Mouse (Mus musculus): ENCODE measurements around the gene Sae1. TPM values are rescaled to one million over a fixed set of nuclear protein-coding genes. Genes with fewer than 3 reads are reported as not detected.

Gene Sae1
- polyA plus RNA-seq, 1 experiment from 2014 or later: 240 TPM

DNA sequence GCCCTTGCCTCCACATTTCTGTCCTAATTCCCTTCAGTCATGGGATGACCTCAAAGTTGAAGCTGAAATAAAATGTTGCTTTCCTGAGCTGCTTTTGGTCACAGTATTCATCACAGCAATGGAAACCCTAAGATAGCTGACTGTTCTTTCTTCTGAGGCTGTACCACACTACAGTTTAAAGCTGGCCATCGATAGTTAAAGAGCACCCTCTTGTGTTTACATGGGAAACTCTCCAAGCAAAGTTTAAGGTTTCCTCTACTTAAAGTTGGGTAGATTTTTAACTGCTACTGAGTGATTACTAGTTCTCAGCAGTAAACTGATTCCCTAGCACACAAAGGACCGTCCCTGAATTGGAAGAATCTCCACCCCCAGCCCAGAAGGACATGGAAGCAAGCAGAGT lies 13.9 kb downstream of the Sae1 start:
- 78% methylated on average over 2 of the region's 2 CpGs for WGBS
- H3K9me3 ChIP-seq (ENCODE audit: control insufficient read depth, low read length): no peaks in the 10 kb centered on the region
- no peak overlapping the region for H3K9ac ChIP-seq (replicated peaks; ENCODE audit: low read length)
- H3K4me3 ChIP-seq (replicated peaks; ENCODE audit: low read depth, low read length): no peak overlapping the region
- H3K27ac ChIP-seq (replicated peaks; ENCODE audit: low read depth, low read length): no peak overlapping the region
- no peaks in the 10 kb centered on the region; the same call in 1 of the 2 replicates for H3K27me3 ChIP-seq (ENCODE audit: control insufficient read depth, insufficient read depth, low read length)
- no peak overlapping the region for H3K4me2 ChIP-seq (ENCODE audit: low read length)
- H3K4me1 ChIP-seq (ENCODE audit: control insufficient read depth, insufficient read depth, low read length): no peaks in the 10 kb centered on the region
- ATAC-seq (ENCODE audit: low FRiP score, low TSS enrichment) (no peak), DNase-seq (peak; percentile 59)
- H3K36me3 ChIP-seq (ENCODE audit: control insufficient read depth, insufficient read depth, low read length): peaks cover 67% of the 10 kb centered on the region

DNA sequence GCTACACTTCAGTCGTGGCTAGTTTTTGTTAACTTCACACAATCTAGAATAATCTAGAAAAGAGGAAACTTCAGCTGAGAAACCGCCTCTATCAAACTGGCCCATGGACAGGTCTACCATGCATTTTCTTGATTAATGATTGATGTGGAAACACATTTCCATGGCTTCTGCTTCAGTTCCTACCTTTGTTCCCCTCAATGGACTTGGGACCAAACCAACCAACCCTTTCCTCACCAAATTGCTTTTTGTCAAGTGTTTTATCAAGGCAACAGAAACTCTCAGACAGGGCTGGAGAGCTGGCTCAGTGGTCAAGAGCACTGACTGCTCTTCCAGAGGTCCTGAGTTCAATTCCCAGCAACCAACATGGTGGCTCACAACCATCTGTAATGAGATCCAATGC lies 17.0 kb downstream of the Sae1 start:
- ATAC-seq (ENCODE audit: low FRiP score, low TSS enrichment): no peak
- 96% methylated on average over 2 of the region's 2 CpGs for WGBS
- no peak overlapping the region for H3K27ac ChIP-seq (replicated peaks; ENCODE audit: low read depth, low read length)
- no peaks in the 10 kb centered on the region; the same call in 1 of the 2 replicates for H3K27me3 ChIP-seq (ENCODE audit: control insufficient read depth, insufficient read depth, low read length)
- DNase-seq: no peak
- H3K36me3 ChIP-seq (ENCODE audit: control insufficient read depth, insufficient read depth, low read length): peaks cover 66% of the 10 kb centered on the region
- no peaks in the 10 kb centered on the region for H3K9me3 ChIP-seq (ENCODE audit: control insufficient read depth, low read length)
- no peak overlapping the region for H3K4me3 ChIP-seq (replicated peaks; ENCODE audit: low read depth, low read length)
- H3K4me1 ChIP-seq (ENCODE audit: control insufficient read depth, insufficient read depth, low read length): no peaks in the 10 kb centered on the region
- no peak overlapping the region for H3K9ac ChIP-seq (replicated peaks; ENCODE audit: low read length)
- no peak overlapping the region for H3K4me2 ChIP-seq (ENCODE audit: low read length)

DNA sequence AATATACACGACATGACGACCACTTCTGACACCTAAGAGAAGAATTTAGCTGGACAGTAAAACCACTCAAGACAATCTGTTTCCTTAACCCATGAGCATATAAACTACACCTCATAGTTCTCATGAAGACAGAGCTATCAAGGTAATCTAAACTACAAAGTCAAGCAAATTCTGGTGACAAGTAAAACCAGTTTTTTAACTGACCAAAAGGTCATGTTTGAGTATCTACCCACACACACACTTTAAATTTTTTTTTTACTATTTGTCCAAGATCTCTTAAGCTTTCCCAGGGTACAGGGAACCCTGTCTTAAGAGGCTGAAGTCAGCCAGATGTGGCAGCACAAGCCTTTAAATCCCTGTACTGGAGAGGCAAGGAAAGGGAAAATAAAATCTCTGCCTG lies 18.8 kb downstream of the Sae1 start:
- Histone ChIP-seq H3K27me3 (ENCODE audit: control insufficient read depth, insufficient read depth, low read length) (no peaks in the 10 kb centered on the region; the same call in 1 of the 2 replicates), H3K4me3 (replicated peaks; ENCODE audit: low read depth, low read length) (no peak overlapping the region), H3K4me2 (ENCODE audit: low read length) (no peak overlapping the region), H3K9me3 (ENCODE audit: control insufficient read depth, low read length) (no peaks in the 10 kb centered on the region), H3K36me3 (ENCODE audit: control insufficient read depth, insufficient read depth, low read length) (peaks cover 68% of the 10 kb centered on the region), H3K9ac (replicated peaks; ENCODE audit: low read length) (no peak overlapping the region), H3K27ac (replicated peaks; ENCODE audit: low read depth, low read length) (no peak overlapping the region), H3K4me1 (ENCODE audit: control insufficient read depth, insufficient read depth, low read length) (peaks cover 5% of the 10 kb centered on the region; the same call in 1 of the 2 replicates)
- DNase-seq: no peak
- 99% methylated on average over 2 of the region's 2 CpGs for whole genome bisulfite sequencing
- ATAC-seq (ENCODE audit: low FRiP score, low TSS enrichment): no peak

DNA sequence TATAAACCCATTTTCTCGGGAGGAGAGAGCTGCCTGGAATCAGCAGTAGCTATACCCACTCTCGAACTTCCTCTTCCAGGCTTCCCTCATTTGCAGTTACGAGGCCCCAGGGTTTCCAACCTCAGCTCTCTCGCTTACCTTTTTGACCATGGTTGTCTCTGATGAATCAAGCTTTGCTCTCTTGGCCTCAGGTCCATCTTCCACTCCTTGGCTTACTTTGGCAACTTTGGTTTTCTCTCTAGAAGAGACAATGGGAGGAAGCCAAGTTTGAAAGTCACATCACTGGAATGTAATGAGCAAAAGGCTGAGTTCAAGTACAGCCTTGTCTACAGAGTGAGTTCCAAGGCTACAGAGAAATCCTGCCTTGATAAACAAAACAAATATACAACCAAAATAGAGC lies 20.9 kb downstream of the Sae1 start:
- Histone ChIP-seq H3K27me3 (ENCODE audit: control insufficient read depth, insufficient read depth, low read length) (no peaks in the 10 kb centered on the region; the same call in 1 of the 2 replicates), H3K9ac (replicated peaks; ENCODE audit: low read length) (no peak overlapping the region), H3K36me3 (ENCODE audit: control insufficient read depth, insufficient read depth, low read length) (peaks cover 77% of the 10 kb centered on the region), H3K9me3 (ENCODE audit: control insufficient read depth, low read length) (no peaks in the 10 kb centered on the region), H3K4me1 (ENCODE audit: control insufficient read depth, insufficient read depth, low read length) (peaks cover 5% of the 10 kb centered on the region; the same call in 1 of the 2 replicates), H3K27ac (replicated peaks; ENCODE audit: low read depth, low read length) (no peak overlapping the region), H3K4me3 (replicated peaks; ENCODE audit: low read depth, low read length) (no peak overlapping the region), H3K4me2 (ENCODE audit: low read length) (no peak overlapping the region)
- WGBS: 91% methylated on average over 4 of the region's 4 CpGs
- no peak for ATAC-seq (ENCODE audit: low FRiP score, low TSS enrichment)
- DNase-seq: no peak

DNA sequence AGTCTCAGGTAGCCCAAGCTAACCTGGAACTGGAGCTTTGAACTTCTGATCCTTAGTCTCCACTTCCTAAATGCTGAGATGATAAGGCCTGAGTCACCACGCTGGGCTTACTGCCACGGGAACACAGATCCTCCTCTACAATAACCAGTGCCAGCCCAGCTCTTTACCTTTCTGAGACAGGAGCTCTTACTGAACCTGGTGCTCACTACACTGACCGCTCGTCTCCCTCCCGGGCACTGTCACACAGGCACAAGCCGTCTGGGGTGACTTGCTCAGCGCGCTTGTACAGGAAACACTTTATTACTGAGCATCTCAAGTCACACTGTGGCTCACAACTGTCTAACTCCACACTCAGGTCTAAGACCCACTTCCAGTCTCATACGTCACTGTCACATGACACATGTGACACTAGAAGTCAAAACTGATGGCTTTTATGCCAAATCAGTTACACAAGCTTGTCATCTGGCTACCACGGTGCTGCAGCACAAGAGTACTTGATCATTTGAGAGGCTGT lies 21.4 kb downstream of the Sae1 start:
- no peak overlapping the region for H3K27ac ChIP-seq (replicated peaks; ENCODE audit: low read depth, low read length)
- no peak for DNase-seq
- no peaks in the 10 kb centered on the region for H3K9me3 ChIP-seq (ENCODE audit: control insufficient read depth, low read length)
- no peak overlapping the region for H3K4me2 ChIP-seq (ENCODE audit: low read length)
- peaks cover 5% of the 10 kb centered on the region; the same call in 1 of the 2 replicates for H3K4me1 ChIP-seq (ENCODE audit: control insufficient read depth, insufficient read depth, low read length)
- no peaks in the 10 kb centered on the region; the same call in 1 of the 2 replicates for H3K27me3 ChIP-seq (ENCODE audit: control insufficient read depth, insufficient read depth, low read length)
- no peak overlapping the region for H3K4me3 ChIP-seq (replicated peaks; ENCODE audit: low read depth, low read length)
- no peak for ATAC-seq (ENCODE audit: low FRiP score, low TSS enrichment)
- 77% methylated on average over 10 of the region's 10 CpGs for WGBS
- H3K36me3 ChIP-seq (ENCODE audit: control insufficient read depth, insufficient read depth, low read length): peaks cover 80% of the 10 kb centered on the region
- no peak overlapping the region for H3K9ac ChIP-seq (replicated peaks; ENCODE audit: low read length)

DNA sequence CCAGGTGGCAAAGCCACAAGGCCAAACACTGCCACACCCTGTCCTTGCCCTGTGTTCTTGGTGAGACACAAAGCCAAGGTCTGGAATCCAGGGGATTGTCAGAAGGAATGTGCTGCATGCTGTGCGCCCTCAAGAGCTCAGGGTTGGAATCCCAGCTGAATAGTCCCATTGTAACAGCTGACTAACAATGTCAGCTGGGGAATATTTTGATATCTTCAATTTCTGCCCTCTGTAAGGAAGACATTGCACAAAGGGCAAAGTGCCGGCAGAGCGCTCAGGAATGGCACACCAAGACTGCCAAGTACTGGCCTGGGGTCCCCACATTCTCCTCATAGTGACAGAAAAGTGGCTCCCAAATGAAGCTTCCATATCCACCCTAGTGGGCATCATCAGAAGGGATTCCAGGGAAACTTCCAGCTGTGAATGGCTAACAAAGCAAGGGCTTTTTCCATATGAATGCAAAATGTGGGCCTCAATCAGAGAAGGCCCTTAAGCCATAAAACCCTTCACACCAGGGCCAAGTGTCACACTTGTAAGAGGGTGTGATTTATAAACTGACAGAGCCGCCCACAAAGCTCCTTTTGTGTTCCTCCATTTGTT lies 22.6 kb downstream of the Sae1 start:
- Histone ChIP-seq H3K4me1 (ENCODE audit: control insufficient read depth, insufficient read depth, low read length) (peaks cover 5% of the 10 kb centered on the region; the same call in 1 of the 2 replicates), H3K36me3 (ENCODE audit: control insufficient read depth, insufficient read depth, low read length) (peaks cover 74% of the 10 kb centered on the region), H3K27me3 (ENCODE audit: control insufficient read depth, insufficient read depth, low read length) (no peaks in the 10 kb centered on the region; the same call in 1 of the 2 replicates), H3K4me3 (replicated peaks; ENCODE audit: low read depth, low read length) (no peak overlapping the region), H3K27ac (replicated peaks; ENCODE audit: low read depth, low read length) (peak overlapping the region; percentile 55), H3K9me3 (ENCODE audit: control insufficient read depth, low read length) (no peaks in the 10 kb centered on the region), H3K4me2 (ENCODE audit: low read length) (no peak overlapping the region), H3K9ac (replicated peaks; ENCODE audit: low read length) (no peak overlapping the region)
- peak; percentile 42 for DNase-seq
- no peak for ATAC-seq (ENCODE audit: low FRiP score, low TSS enrichment)
- 7% methylated on average over 4 of the region's 4 CpGs for WGBS

DNA sequence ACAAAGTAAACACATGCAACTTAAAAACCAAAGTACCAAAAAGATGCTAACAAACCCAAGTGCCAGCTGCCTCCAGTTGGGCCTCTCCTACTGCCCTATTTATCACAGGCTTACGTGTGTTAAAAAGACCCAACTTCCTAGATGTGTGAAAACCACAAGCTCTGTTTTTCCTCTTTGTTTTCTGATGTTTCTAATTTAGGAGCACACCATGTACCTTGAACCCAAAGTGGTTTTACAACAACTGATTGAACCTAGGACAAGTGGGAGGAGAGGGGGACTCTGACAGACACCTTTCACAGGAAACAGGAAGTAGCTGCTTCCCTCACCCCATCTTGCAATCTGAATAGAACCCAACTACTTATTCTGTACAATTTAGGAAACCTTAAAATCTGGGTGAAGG lies 23.3 kb downstream of the Sae1 start:
- no peak for DNase-seq
- Histone ChIP-seq H3K4me1 (ENCODE audit: control insufficient read depth, insufficient read depth, low read length) (peaks cover 5% of the 10 kb centered on the region; the same call in 1 of the 2 replicates), H3K9ac (replicated peaks; ENCODE audit: low read length) (no peak overlapping the region), H3K4me2 (ENCODE audit: low read length) (no peak overlapping the region), H3K36me3 (ENCODE audit: control insufficient read depth, insufficient read depth, low read length) (peaks cover 68% of the 10 kb centered on the region), H3K9me3 (ENCODE audit: control insufficient read depth, low read length) (no peaks in the 10 kb centered on the region), H3K27me3 (ENCODE audit: control insufficient read depth, insufficient read depth, low read length) (no peaks in the 10 kb centered on the region; the same call in 1 of the 2 replicates), H3K27ac (replicated peaks; ENCODE audit: low read depth, low read length) (no peak overlapping the region), H3K4me3 (replicated peaks; ENCODE audit: low read depth, low read length) (no peak overlapping the region)
- ATAC-seq (ENCODE audit: low FRiP score, low TSS enrichment): no peak
- WGBS: 91% methylated on average over 1 of the region's 1 CpGs

DNA sequence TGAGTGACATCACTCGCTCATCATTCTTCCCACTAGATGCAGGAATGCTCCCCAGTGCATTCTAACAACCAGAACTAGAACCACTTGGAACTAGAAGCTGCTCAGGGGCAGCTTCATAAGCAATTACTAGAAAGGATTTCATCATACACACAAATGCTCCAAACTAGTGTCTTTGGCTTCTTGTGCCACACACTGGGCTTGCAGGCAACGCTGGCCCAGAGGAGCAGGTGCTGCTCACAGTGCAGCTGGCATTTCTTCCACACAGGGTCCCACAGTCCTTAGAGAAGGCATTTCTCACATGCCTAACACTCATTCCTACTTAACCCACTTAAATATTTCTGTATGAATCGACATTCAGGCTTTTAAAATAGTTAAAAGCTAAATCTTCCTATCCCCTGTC lies 30.0 kb downstream of the Sae1 start:
- H3K9me3 ChIP-seq (ENCODE audit: control insufficient read depth, low read length): no peaks in the 10 kb centered on the region
- DNase-seq: no peak
- H3K27ac ChIP-seq (replicated peaks; ENCODE audit: low read depth, low read length): no peak overlapping the region
- no peaks in the 10 kb centered on the region for H3K4me1 ChIP-seq (ENCODE audit: control insufficient read depth, insufficient read depth, low read length)
- WGBS: 93% methylated on average over 3 of the region's 3 CpGs
- H3K27me3 ChIP-seq (ENCODE audit: control insufficient read depth, insufficient read depth, low read length): no peaks in the 10 kb centered on the region
- H3K9ac ChIP-seq (replicated peaks; ENCODE audit: low read length): no peak overlapping the region
- peaks cover 63% of the 10 kb centered on the region for H3K36me3 ChIP-seq (ENCODE audit: control insufficient read depth, insufficient read depth, low read length)
- no peak for ATAC-seq (ENCODE audit: low FRiP score, low TSS enrichment)
- H3K4me2 ChIP-seq (ENCODE audit: low read length): no peak overlapping the region
- H3K4me3 ChIP-seq (replicated peaks; ENCODE audit: low read depth, low read length): no peak overlapping the region
